Mouse (Mus musculus): ENCODE measurements around the gene Arsa. TPM values are rescaled to one million over a fixed set of nuclear protein-coding genes. Genes with fewer than 3 reads are reported as not detected.
A peak's percentile ranks its signal among the peaks of the same experiment; 100 is the strongest.

Gene Arsa
- polyA plus RNA-seq, 1 experiment from 2014 or later: 18.8 TPM

DNA sequence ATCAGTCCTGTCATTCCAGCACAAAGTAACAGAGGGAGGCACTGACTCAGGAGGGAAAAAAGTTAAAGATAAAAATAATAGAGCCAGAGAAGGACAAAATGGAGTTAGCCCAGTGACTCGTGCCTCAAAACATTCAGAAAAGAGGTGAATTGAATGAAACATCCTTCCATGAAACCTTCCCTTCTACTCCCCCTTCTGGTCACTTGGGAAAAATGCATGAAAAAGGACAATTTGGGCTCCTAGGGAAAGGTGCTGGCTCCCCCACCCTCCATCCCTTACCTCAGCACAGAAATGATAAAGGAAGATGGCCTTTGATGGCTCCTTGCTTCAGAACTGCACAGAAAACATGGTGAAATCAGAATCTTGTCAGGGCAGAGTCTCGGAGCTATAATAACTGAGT lies 8.6 kb downstream of the Arsa start:
- H3K4me1 ChIP-seq: no peaks in the 10 kb centered on the region
- H3K9ac ChIP-seq: no peak overlapping the region
- H3K27me3 ChIP-seq (replicated peaks): no peaks in the 10 kb centered on the region; the same call in 1 of the 2 replicates
- WGBS: 29% methylated on average over 2 of the region's 2 CpGs
- no peaks in the 10 kb centered on the region for H3K9me3 ChIP-seq
- no peak overlapping the region for H3K4me3 ChIP-seq (replicated peaks)
- no peak for ATAC-seq (ENCODE audit: insufficient read depth, low FRiP score, low read depth)
- H3K36me3 ChIP-seq: no peaks in the 10 kb centered on the region
- no peak overlapping the region for H3K27ac ChIP-seq
- no peak overlapping the region for H3K4me2 ChIP-seq

DNA sequence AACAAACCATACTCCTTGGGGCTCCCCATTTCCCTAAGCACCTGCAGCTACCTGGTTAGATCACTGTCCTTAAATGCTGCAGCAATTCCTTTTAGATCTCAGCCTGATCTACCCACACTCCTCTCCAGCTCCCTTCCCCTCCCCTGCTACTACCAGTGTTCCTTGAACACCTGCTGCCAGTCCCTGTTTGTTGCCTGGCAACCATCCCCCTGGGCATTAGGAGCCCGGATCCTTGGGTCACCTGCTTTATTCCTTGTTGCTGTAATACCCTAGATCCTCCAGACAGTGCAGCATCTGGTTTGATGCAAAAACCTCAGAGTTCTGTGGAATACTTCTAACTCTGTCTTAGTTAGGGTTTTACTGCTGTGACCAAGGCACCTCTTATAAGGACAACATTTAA lies 12.2 kb downstream of the Arsa start:
- no peak overlapping the region for H3K27ac ChIP-seq
- H3K9me3 ChIP-seq: no peaks in the 10 kb centered on the region
- no peak overlapping the region for H3K4me3 ChIP-seq (replicated peaks)
- ATAC-seq (ENCODE audit: insufficient read depth, low FRiP score, low read depth): no peak
- no peaks in the 10 kb centered on the region for H3K4me1 ChIP-seq
- H3K36me3 ChIP-seq: no peaks in the 10 kb centered on the region
- WGBS: 14% methylated on average over 1 of the region's 1 CpGs
- no peaks in the 10 kb centered on the region; the same call in 1 of the 2 replicates for H3K27me3 ChIP-seq (replicated peaks)
- no peak overlapping the region for H3K4me2 ChIP-seq
- H3K9ac ChIP-seq: no peak overlapping the region

DNA sequence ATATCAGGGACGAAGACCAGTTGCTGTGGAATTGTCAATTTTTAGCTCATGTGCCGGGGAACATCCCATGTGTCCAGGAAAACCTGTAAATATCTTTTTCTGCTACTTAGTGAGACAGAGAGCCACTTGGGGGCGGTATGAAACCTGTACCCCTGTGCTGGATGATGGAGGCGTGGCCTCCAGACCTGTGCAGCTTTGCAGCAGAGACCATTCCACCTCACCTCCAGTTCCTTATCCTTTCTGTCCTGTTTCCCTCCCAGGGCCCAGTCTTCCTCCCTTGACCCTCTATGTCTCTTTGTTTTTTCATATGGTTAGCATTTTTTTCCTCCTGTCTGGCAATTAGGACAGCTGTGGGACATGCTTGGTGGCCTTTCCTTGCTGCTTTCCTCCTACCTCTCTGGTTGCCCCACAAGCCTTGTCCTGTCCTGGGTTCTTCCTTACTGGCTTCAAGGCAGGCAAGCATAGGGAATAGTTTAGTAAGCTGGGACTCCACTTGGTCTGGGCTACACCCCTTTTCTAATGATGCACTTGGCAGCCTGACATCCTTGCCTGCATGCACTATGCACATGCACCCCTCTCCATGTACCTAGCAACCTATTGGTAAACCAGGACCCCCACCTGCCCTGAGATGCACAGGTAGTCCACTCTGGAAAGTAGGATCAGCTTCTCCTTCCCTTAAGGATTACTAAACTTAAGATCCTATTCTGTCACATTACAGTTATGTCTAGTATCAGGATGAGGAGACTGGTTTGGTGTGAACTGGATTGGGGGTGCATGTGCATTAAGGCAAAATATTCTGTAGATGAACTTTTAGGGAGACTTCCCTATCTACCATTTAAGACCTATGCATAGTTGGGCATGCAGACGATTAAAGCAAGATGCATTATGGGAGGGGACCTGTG lies 13.6 kb downstream of the Arsa start:
- H3K9me3 ChIP-seq: no peaks in the 10 kb centered on the region
- H3K9ac ChIP-seq: no peak overlapping the region
- 44% methylated on average over 5 of the region's 5 CpGs for WGBS
- H3K4me1 ChIP-seq: no peaks in the 10 kb centered on the region
- ATAC-seq (ENCODE audit: insufficient read depth, low FRiP score, low read depth): no peak
- H3K4me3 ChIP-seq (replicated peaks): no peak overlapping the region
- H3K4me2 ChIP-seq: no peak overlapping the region
- H3K36me3 ChIP-seq: no peaks in the 10 kb centered on the region
- no peak overlapping the region for H3K27ac ChIP-seq
- no peaks in the 10 kb centered on the region; the same call in 1 of the 2 replicates for H3K27me3 ChIP-seq (replicated peaks)

DNA sequence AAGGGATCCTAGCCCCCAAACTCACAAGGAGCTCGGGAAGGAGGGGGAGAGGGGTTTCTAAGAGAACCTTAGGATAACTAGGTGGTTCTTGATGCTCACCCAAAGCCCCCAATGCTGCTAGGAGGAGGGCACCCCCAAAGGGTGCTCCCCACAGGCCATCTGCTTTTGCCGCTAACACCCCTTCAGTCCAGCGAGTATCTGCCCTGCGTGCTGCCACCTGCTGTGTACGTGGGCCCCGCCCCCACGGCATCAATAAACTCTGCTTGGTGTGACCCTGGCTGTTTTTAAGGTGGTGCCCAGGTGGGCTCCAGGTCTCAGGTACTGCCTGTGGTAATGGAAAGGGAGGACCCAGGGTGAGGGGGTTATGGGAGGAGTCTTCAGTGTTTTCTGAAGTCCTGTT lies 15.0 kb downstream of the Arsa start:
- H3K9ac ChIP-seq: no peak overlapping the region
- no peaks in the 10 kb centered on the region for H3K4me1 ChIP-seq
- H3K27me3 ChIP-seq (replicated peaks): no peaks in the 10 kb centered on the region
- 77% methylated on average over 7 of the region's 7 CpGs for WGBS
- ATAC-seq (ENCODE audit: insufficient read depth, low FRiP score, low read depth): no peak
- no peak overlapping the region for H3K4me2 ChIP-seq
- H3K36me3 ChIP-seq: no peaks in the 10 kb centered on the region
- no peaks in the 10 kb centered on the region for H3K9me3 ChIP-seq
- H3K4me3 ChIP-seq (replicated peaks): no peak overlapping the region
- no peak overlapping the region for H3K27ac ChIP-seq

DNA sequence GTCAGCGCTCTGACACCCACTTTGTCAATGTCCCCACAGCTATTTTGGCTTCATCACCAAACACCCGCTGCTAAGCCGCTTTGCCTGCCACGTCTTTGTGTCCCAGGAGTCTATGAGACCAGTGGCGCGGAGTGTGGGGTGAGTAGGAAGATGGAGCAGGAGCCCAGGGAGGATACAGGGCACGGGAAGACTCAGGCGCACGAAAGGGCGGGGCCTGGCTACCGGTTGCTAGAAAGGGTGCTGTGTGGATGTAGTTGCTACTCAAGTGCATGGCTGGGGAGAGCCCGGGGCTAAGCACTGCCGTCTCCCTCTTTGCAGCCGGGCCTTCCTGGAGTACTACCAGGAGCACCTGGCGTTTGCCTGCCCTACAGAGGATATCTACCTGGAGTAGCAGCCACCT lies 15.9 kb downstream of the Arsa start:
- H3K4me3 ChIP-seq (replicated peaks): no peak overlapping the region
- no peaks in the 10 kb centered on the region for H3K36me3 ChIP-seq
- H3K27me3 ChIP-seq (replicated peaks): no peaks in the 10 kb centered on the region
- WGBS: 79% methylated on average over 15 of the region's 15 CpGs
- H3K4me2 ChIP-seq: no peak overlapping the region
- H3K9ac ChIP-seq: no peak overlapping the region
- H3K4me1 ChIP-seq: no peaks in the 10 kb centered on the region
- no peaks in the 10 kb centered on the region for H3K9me3 ChIP-seq
- H3K27ac ChIP-seq: no peak overlapping the region
- no peak for ATAC-seq (ENCODE audit: insufficient read depth, low FRiP score, low read depth)

DNA sequence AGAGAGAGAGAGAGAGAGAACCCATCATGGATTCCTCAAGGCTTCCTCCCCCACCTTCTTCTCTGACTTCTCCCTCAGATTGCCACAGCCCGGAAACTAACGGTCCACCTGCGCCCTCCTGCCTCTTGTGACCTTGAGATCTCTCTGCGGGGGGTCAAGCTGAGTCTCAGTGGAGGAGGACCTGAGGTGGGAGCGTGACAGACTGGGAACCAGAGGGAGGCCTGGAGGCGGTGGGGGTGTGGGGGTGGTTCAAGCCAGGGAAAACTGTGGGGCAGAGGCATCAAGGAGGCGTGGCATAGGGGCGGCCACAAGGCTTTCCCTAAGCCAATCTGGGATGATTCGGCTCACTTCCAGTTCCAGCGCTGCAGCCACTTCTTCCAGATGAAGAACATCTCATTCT lies 16.9 kb downstream of the Arsa start:
- Histone ChIP-seq H3K4me2 (no peak overlapping the region), H3K27ac (no peak overlapping the region), H3K4me1 (no peaks in the 10 kb centered on the region), H3K9ac (no peak overlapping the region), H3K4me3 (replicated peaks) (no peak overlapping the region), H3K9me3 (no peaks in the 10 kb centered on the region), H3K36me3 (no peaks in the 10 kb centered on the region), H3K27me3 (replicated peaks) (0 out of 2 replicates have a peak, but pooled peaks cover 3% of the 10 kb centered on the region)
- WGBS: 57% methylated on average over 9 of the region's 10 CpGs
- no peak for ATAC-seq (ENCODE audit: insufficient read depth, low FRiP score, low read depth)

DNA sequence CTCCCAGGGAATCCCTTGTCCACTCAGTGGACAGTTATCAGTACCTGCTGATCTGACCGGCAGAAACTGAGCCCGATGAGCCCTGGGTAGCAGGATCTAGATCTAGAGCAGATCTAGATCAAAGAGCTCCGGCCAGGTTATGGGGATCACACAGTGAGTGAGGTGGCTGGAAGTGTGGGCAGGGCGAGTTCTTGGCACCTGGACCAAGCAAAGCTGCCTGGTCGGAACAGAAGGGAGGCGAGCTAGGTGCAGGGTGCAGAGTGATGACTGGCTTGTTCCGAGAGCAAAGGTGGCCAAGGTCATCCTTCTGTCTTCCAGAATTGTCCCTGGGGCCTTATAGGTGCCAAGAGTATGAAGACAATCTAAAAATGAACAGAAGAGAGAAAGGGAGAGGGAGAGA lies 17.4 kb downstream of the Arsa start:
- Histone ChIP-seq H3K9me3 (no peaks in the 10 kb centered on the region), H3K27me3 (replicated peaks) (0 out of 2 replicates have a peak, but pooled peaks cover 8% of the 10 kb centered on the region), H3K9ac (no peak overlapping the region), H3K4me2 (no peak overlapping the region), H3K4me1 (no peaks in the 10 kb centered on the region), H3K4me3 (replicated peaks) (no peak overlapping the region), H3K36me3 (no peaks in the 10 kb centered on the region), H3K27ac (no peak overlapping the region)
- WGBS: 83% methylated on average over 7 of the region's 7 CpGs
- no peak for ATAC-seq (ENCODE audit: insufficient read depth, low FRiP score, low read depth)

DNA sequence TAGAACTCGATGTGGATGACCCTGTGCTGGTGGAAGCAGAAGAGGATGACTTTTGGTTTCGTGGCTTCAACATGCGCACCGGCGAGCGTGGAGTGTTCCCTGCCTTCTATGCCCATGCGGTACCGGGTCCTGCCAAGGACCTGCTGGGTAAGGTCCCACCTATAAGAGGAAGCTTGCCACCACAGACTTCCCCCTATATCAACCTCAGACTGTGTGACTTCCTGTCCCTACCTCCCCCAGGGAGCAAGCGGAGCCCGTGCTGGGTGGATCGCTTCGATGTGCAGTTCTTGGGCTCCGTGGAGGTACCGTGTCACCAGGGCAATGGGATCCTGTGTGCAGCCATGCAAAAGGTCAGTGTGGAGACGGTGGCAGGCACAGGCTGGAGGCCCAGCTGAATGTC lies 18.3 kb downstream of the Arsa start:
- peaks cover 7% of the 10 kb centered on the region for H3K4me1 ChIP-seq
- H3K27ac ChIP-seq: no peak overlapping the region
- peaks cover 11% of the 10 kb centered on the region for H3K27me3 ChIP-seq (replicated peaks)
- H3K4me3 ChIP-seq (replicated peaks): no peak overlapping the region
- H3K9me3 ChIP-seq: no peaks in the 10 kb centered on the region
- WGBS: 91% methylated on average over 15 of the region's 15 CpGs
- no peaks in the 10 kb centered on the region for H3K36me3 ChIP-seq
- no peak overlapping the region for H3K9ac ChIP-seq
- no peak for ATAC-seq (ENCODE audit: insufficient read depth, low FRiP score, low read depth)
- no peak overlapping the region for H3K4me2 ChIP-seq

DNA sequence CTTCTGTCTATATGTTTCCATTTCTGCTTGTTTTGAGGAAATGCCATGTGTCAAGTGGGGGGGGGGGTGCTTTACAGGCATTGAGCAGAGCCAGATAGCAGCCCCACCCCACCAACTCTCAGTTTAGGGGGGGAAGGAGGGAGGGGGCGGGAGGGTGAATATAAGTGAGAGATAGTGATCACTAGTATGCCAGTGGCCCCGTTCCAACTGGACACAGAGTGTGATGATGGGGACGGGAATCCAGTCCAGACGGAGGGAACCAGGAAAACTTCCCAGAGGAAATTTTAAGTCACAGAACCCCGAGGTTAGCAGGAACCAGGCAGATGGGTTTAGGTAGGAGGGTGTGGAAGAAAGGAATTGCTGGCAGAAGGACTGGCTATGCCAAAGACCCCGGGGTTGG lies 21.6 kb downstream of the Arsa start:
- WGBS: 68% methylated on average over 6 of the region's 6 CpGs
- ATAC-seq (ENCODE audit: insufficient read depth, low FRiP score, low read depth): no peak
- H3K9ac ChIP-seq: no peak overlapping the region

DNA sequence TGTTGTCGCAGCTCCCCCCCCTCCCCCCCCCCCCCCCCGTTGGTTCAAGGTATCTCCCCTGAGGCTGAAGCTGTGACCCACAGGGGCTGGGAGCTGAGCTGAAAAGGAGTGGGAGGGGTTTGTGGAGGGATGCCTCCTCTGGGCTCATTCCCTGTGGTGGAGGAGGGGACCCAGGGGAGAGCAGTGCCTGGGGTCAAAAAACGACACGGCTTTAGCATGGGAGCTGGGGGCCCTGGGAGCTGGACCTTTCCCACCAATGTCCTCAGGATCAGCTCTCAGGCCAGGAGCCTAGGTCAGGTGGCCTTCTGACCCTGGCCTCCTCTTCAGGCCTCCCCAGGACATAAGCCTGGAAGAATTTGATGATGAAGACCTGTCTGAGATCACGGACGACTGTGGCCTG lies 22.4 kb downstream of the Arsa start:
- no peaks in the 10 kb centered on the region for H3K9me3 ChIP-seq
- no peak for ATAC-seq (ENCODE audit: insufficient read depth, low FRiP score, low read depth)
- H3K4me1 ChIP-seq: peaks cover 9% of the 10 kb centered on the region
- no peak overlapping the region for H3K9ac ChIP-seq
- no peaks in the 10 kb centered on the region for H3K36me3 ChIP-seq
- no peak overlapping the region for H3K4me3 ChIP-seq (replicated peaks)
- H3K27me3 ChIP-seq (replicated peaks): peaks cover 25% of the 10 kb centered on the region
- WGBS: 29% methylated on average over 4 of the region's 6 CpGs
- H3K27ac ChIP-seq: no peak overlapping the region
- H3K4me2 ChIP-seq: peak overlapping the region; percentile 82; the same call in 1 of the 2 replicates

More for the DNA sequence above, 21.6 kb downstream of the Arsa start:
- Histone ChIP-seq H3K4me1 (peaks cover 9% of the 10 kb centered on the region), H3K4me2 (no peak overlapping the region), H3K9me3 (no peaks in the 10 kb centered on the region), H3K27me3 (replicated peaks) (peaks cover 25% of the 10 kb centered on the region), H3K4me3 (replicated peaks) (no peak overlapping the region), H3K36me3 (no peaks in the 10 kb centered on the region), H3K27ac (no peak overlapping the region)

DNA sequence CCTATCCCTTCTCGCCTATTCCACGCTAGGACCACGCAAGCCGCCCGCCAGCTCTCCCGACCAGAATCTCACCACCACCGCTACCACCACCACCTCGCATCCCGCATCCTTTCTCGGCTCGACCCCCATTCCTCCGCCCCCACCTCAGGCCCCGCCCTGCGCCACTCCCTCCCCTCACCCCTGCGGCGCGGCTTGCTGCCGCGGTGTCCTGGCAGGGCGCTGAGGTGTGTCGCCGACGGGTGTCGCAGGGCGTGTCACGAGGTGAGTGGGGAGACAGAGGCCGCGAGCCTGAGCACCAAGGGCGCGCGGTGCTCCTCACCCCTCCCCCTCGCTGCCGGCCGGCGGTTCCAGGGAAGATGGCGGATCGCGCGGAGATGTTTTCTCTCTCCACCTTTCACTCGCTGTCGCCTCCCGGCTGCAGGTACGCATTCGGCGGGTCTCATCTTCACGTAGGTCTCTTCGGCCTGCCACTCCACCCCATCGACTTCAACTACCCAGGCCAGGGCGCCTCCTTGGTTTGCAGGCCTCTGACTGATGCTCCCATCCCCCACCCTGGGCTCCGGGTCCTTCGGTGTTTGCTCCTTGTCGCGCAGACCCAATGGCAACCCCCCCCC lies 23.3 kb downstream of the Arsa start, which contains the start of gene Mapk8ip2:
TSS of gene Mapk8ip2 (plus strand) at position 49 of the 614 bp plus-strand sequence.
- H3K9ac ChIP-seq: no peak within 1 kb of the TSS

More for the DNA sequence above, 23.3 kb downstream of the Arsa start, which contains the start of gene Mapk8ip2:
- H3K9me3 ChIP-seq: no peaks in the 10 kb centered on the region
- under 1% methylated on average over 52 of the region's 53 CpGs for WGBS
- peak within 1 kb of the TSS; percentile 46 for H3K4me3 ChIP-seq (replicated peaks)
- peaks cover 9% of the 10 kb centered on the region for H3K4me1 ChIP-seq
- peaks cover 25% of the 10 kb centered on the region for H3K27me3 ChIP-seq (replicated peaks)
- no peaks in the 10 kb centered on the region for H3K36me3 ChIP-seq
- peak within 1 kb of the TSS; percentile 82 for H3K4me2 ChIP-seq
- 0 out of 2 replicates have a peak, but pooled peaks have one; percentile 35 for ATAC-seq (ENCODE audit: insufficient read depth, low FRiP score, low read depth)
- no peak within 1 kb of the TSS for H3K27ac ChIP-seq
